Mouse (Mus musculus) embryonic fibroblast, embryonic 13.5 days (primary cell): Measurements from ENCODE around the gene Daglb.

ENCODE experiments used
- CTCF ChIP-seq: IDR thresholded peaks from 2 replicates; pipeline ENCODE4 v1.5.1; 2011; ENCODE audit warnings: mild to moderate bottlenecking, control low read depth, low read length, moderate library complexity, borderline replicate concordance; ENCODE audit not compliant: insufficient read depth
- POLR2A ChIP-seq: IDR thresholded peaks from 2 replicates; pipeline ENCODE4 v1.6.1; 2011; ENCODE audit warnings: low read depth, mild to moderate bottlenecking, control low read depth, low read length, moderate library complexity

- TF ChIP-seq CTCF: no peak
- TF ChIP-seq POLR2A: no peak
Observed at GRCm38 (mm10) chr5:143505056-143505455, 40.7 kb downstream of the Daglb start.
